Mouse (Mus musculus): Measurements from ENCODE around the gene Mpig6b.

DNA sequence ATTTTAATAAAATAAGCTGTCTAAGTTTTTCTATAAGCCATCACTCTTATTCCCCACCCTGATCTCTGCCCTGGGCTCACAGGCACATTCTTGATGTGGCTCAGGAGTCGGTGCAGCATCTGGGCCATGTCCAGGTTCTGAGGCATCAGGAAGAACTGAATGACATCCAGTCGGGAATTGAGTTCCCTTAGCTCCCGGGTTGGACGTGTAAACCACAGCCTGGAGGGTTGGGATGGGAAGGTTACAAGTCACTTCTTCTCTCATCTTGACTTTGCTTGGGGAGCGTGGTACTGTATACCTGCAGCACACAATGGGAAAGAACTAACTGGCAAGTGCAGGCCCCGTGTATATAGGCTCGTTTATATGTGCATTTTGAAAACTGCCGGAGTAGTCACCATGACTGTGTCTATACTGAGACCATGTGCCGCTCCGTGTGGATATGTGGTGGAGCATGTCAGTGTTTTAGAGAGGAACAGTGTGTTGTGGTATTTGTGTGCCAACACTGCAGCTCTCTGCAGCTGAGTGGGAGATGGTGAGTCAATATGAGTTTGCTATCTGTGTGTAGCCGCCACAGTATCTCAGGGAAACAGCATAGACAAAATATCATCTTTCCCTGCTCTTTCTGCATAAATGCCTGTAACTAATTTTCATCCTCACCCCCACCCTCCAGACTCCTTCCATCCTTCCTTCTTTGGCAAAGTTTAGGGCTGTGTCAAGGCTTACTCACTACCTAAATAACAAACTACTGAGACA is 26.7 kb downstream of the Mpig6b start:
- no peak for TF ChIP-seq POLR2A (IDR thresholded peaks at IDR 0.05; ENCODE audit: extremely low read depth, insufficient read depth, low read length)
- no peak for TF ChIP-seq CTCF (IDR thresholded peaks at IDR 0.05; ENCODE audit: extremely low read depth, insufficient read depth, low read length)

Measured in cortical plate, adult 2 months (tissue).